Mouse (Mus musculus): Measurements from ENCODE around the gene Pcolce2. TPM values are rescaled to one million over a fixed set of nuclear protein-coding genes. Genes with fewer than 3 reads are reported as not detected.

Pcolce2 gene
- polyA plus RNA-seq, 1 experiment from 2014 or later = 20.6 TPM

DNA sequence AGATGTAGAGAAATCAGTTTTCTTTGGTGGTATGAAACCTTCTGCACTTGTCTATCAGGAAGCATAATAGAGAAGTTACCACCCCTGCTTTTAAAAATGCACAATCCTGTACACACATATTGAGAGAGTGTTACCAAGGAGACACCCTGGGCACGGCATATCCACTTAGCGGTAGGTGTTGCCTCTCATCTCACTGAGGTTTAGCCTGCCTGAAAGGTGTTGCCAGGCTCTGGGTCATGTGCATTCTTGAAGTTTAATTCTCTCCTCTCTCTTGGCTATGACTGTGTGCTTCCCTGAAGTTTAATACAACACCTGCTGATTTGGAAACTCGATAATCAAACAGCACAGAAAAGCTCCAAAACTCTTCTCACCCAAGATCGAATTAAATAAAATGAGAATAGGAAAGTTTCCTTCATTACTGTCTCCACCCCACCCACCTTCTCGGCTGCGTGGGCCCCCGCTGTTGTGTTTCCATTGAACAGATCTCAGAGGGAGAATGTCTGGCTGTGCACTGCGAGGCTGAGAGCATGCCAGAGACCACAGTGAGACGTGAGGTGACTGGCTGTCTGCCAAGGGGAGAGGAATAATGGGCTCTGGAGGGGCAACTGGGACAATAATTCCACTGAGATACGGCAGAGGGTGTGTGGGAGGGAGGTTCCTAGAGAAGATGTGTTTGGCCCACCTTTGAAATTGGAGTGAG, 27.0 kb downstream of the Pcolce2 start:
- DNase-seq (no peak), ATAC-seq (no peak)
- Histone ChIP-seq H3K4me2 (ENCODE audit: low read depth, low read length) (no peak overlapping the region), H3K9me3 (ENCODE audit: low read length) (no peaks in the 10 kb centered on the region), H3K36me3 (replicated peaks; ENCODE audit: insufficient read depth, low read length) (no peaks in the 10 kb centered on the region), H3K27ac (ENCODE audit: low read depth) (no peak overlapping the region), H3K4me1 (ENCODE audit: insufficient read depth) (no peaks in the 10 kb centered on the region), H3K9ac (replicated peaks) (no peak overlapping the region), H3K27me3 (ENCODE audit: insufficient read depth, low read length) (no peaks in the 10 kb centered on the region), H3K4me3 (ENCODE audit: low read depth, low read length) (no peak overlapping the region)
- no peak for TF ChIP-seq EP300 (IDR thresholded peaks at IDR 0.05; ENCODE audit: low read depth)
- no peak for TF ChIP-seq CTCF (IDR thresholded peaks at IDR 0.05; ENCODE audit: low read depth)
- 76% methylated on average over 10 of the region's 10 CpGs for WGBS (ENCODE audit: insufficient replicate concordance)

DNA sequence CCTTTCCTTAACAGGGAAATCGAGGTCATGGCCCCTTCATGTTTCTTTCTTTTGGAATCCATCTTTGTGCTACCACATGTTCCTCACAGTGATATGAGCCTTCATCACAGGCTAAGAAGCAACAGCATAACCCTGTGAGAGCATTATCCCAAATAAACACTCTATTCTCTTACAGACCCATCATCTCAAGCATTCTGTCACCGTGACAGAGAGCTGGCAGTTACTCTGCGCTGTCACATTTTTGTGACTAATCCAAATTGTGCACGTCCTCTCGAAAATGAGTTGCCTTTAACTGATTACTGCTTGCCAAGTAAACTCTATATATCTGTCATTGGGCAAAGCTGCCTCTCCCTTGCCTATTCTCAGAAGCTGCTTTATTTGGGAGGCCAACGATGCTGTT, 28.4 kb downstream of the Pcolce2 start:
- ATAC-seq (no peak), DNase-seq (no peak)
- no peak overlapping the region for H3K4me2 ChIP-seq (ENCODE audit: low read depth, low read length)
- H3K27ac ChIP-seq (ENCODE audit: low read depth) = no peak overlapping the region
- H3K4me1 ChIP-seq (ENCODE audit: insufficient read depth) = no peaks in the 10 kb centered on the region
- no peaks in the 10 kb centered on the region for H3K9me3 ChIP-seq (ENCODE audit: low read length)
- H3K36me3 ChIP-seq (replicated peaks; ENCODE audit: insufficient read depth, low read length) = 0 out of 2 replicates have a peak, but pooled peaks cover 3% of the 10 kb centered on the region
- no peak overlapping the region for H3K4me3 ChIP-seq (ENCODE audit: low read depth, low read length)
- no peaks in the 10 kb centered on the region for H3K27me3 ChIP-seq (ENCODE audit: insufficient read depth, low read length)
- WGBS (ENCODE audit: insufficient replicate concordance) = 81% methylated on average over 6 of the region's 6 CpGs
- TF ChIP-seq CTCF (IDR thresholded peaks at IDR 0.05; ENCODE audit: low read depth) = no peak
- no peak for TF ChIP-seq EP300 (IDR thresholded peaks at IDR 0.05; ENCODE audit: low read depth)
- no peak overlapping the region for H3K9ac ChIP-seq (replicated peaks)

DNA sequence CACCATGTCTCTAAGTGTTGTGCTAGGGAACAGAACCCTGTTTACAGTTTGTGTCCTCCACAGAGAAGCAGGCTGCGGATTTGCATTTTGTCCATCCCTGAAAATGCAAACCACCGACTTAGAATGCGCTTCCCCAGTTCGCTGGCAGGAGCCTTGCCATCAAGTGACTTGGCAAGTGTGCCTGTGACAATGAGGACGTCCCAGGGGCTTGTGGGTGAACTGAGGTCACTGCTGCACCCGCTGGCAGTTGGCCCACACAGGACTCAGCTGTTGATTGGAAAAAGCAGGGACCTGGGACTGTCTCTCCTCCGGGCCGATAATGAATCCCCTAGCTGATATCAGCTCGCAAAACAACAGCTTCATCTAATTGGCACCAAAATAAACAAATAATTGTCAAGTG, 30.4 kb downstream of the Pcolce2 start:
- Histone ChIP-seq H3K4me3 (ENCODE audit: low read depth, low read length) (no peak overlapping the region), H3K9me3 (ENCODE audit: low read length) (no peaks in the 10 kb centered on the region; the same call in 1 of the 2 replicates), H3K36me3 (replicated peaks; ENCODE audit: insufficient read depth, low read length) (peaks cover 9% of the 10 kb centered on the region; the same call in 1 of the 2 replicates), H3K27me3 (ENCODE audit: insufficient read depth, low read length) (no peaks in the 10 kb centered on the region), H3K4me1 (ENCODE audit: insufficient read depth) (no peaks in the 10 kb centered on the region), H3K9ac (replicated peaks) (no peak overlapping the region), H3K4me2 (ENCODE audit: low read depth, low read length) (no peak overlapping the region), H3K27ac (ENCODE audit: low read depth) (no peak overlapping the region)
- WGBS (ENCODE audit: insufficient replicate concordance) = 56% methylated on average over 9 of the region's 9 CpGs
- DNase-seq (no peak), ATAC-seq (no peak)
- TF ChIP-seq CTCF (IDR thresholded peaks at IDR 0.05; ENCODE audit: low read depth) (no peak), EP300 (IDR thresholded peaks at IDR 0.05; ENCODE audit: low read depth) (no peak)

DNA sequence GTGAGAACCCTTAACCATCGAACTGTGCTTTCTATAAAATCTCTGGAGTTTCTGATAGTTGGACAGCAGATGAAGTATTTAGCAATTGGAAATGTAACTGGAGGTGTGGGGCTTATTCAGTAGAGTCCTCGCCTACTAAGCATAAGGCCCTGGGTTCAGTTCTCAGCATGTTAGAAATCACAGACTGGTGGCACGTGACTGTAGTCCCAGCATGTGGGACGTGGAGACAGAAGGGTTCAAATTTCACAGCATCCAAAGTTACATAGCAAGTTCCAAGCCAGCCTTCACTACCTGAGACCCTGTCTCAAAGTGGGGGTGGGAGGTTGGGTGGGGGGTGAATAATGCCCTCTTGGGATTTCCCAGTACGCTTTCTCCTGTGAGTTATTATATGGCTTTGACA, 30.9 kb downstream of the Pcolce2 start:
- Histone ChIP-seq H3K27ac (ENCODE audit: low read depth) (no peak overlapping the region), H3K4me1 (ENCODE audit: insufficient read depth) (no peaks in the 10 kb centered on the region), H3K9me3 (ENCODE audit: low read length) (no peaks in the 10 kb centered on the region; the same call in 1 of the 2 replicates), H3K36me3 (replicated peaks; ENCODE audit: insufficient read depth, low read length) (peaks cover 9% of the 10 kb centered on the region; the same call in 1 of the 2 replicates), H3K4me2 (ENCODE audit: low read depth, low read length) (no peak overlapping the region), H3K27me3 (ENCODE audit: insufficient read depth, low read length) (no peaks in the 10 kb centered on the region), H3K4me3 (ENCODE audit: low read depth, low read length) (no peak overlapping the region), H3K9ac (replicated peaks) (no peak overlapping the region)
- WGBS (ENCODE audit: insufficient replicate concordance) = 71% methylated on average over 5 of the region's 5 CpGs
- DNase-seq (no peak), ATAC-seq (no peak)
- TF ChIP-seq CTCF (IDR thresholded peaks at IDR 0.05; ENCODE audit: low read depth) (no peak), EP300 (IDR thresholded peaks at IDR 0.05; ENCODE audit: low read depth) (no peak)

DNA sequence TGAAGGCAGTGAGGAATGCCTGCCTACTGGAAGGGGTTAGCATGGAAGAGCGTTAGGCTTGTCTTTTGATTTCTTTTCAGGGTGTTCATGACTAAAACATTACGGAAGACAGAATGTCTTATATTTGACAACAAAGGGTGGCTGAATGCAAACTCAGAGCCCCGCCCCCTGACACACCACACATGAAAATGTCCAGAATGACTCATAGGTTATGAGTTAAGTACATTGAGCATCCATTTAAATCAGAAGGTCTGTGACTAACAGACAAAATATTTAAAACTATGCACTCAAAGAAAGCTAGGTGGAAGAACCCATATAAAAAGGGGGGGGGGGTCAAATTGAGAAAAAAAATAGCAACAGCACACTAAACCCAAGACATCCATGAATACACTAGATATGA, 34.9 kb downstream of the Pcolce2 start:
- WGBS (ENCODE audit: insufficient replicate concordance) = 85% methylated on average over 3 of the region's 3 CpGs

DNA sequence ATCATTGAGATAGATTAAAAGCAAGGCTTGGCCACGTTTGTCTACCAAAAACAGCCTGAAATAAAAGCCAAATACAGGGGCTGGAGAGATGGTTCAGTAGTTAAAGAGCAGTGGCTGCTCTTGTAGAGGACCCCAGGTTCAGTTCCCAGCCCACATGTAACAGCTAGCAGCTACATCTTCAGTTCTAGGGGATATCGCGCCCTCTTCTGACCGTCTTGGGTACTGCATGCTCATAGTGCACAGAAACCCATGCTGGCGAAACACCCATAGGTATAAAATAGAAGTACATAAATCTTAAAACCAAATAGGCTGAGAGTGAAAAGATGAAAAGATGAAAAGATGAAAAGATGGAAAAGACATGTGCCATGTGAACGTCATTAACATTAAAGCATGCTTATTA, 35.4 kb downstream of the Pcolce2 start:
- Histone ChIP-seq H3K9me3 (ENCODE audit: low read length) (no peaks in the 10 kb centered on the region; the same call in 1 of the 2 replicates), H3K4me3 (ENCODE audit: low read depth, low read length) (no peak overlapping the region), H3K27ac (ENCODE audit: low read depth) (no peak overlapping the region), H3K4me2 (ENCODE audit: low read depth, low read length) (no peak overlapping the region), H3K36me3 (replicated peaks; ENCODE audit: insufficient read depth, low read length) (peaks cover 9% of the 10 kb centered on the region; the same call in 1 of the 2 replicates), H3K27me3 (ENCODE audit: insufficient read depth, low read length) (no peaks in the 10 kb centered on the region), H3K9ac (replicated peaks) (no peak overlapping the region), H3K4me1 (ENCODE audit: insufficient read depth) (no peaks in the 10 kb centered on the region)
- ATAC-seq (no peak), DNase-seq (peak; percentile 22)
- TF ChIP-seq EP300 (IDR thresholded peaks at IDR 0.05; ENCODE audit: low read depth) (no peak), CTCF (IDR thresholded peaks at IDR 0.05; ENCODE audit: low read depth) (peak; percentile 59)
- 80% methylated on average over 6 of the region's 6 CpGs for WGBS (ENCODE audit: insufficient replicate concordance)

More for the DNA sequence above, 34.9 kb downstream of the Pcolce2 start:
- H3K4me2 ChIP-seq (ENCODE audit: low read depth, low read length) = no peak overlapping the region
- no peak for DNase-seq
- no peaks in the 10 kb centered on the region for H3K4me1 ChIP-seq (ENCODE audit: insufficient read depth)
- H3K27me3 ChIP-seq (ENCODE audit: insufficient read depth, low read length) = no peaks in the 10 kb centered on the region
- ATAC-seq = no peak
- no peak overlapping the region for H3K9ac ChIP-seq (replicated peaks)
- TF ChIP-seq EP300 (IDR thresholded peaks at IDR 0.05; ENCODE audit: low read depth) (no peak), CTCF (IDR thresholded peaks at IDR 0.05; ENCODE audit: low read depth) (no peak)
- no peak overlapping the region for H3K4me3 ChIP-seq (ENCODE audit: low read depth, low read length)
- H3K27ac ChIP-seq (ENCODE audit: low read depth) = no peak overlapping the region
- no peaks in the 10 kb centered on the region; the same call in 1 of the 2 replicates for H3K9me3 ChIP-seq (ENCODE audit: low read length)
- peaks cover 9% of the 10 kb centered on the region; the same call in 1 of the 2 replicates for H3K36me3 ChIP-seq (replicated peaks; ENCODE audit: insufficient read depth, low read length)
